Mouse (Mus musculus) MEL (cell line): ENCODE measurements around the gene Fhl5. TPM values are rescaled to one million over a fixed set of nuclear protein-coding genes. Genes with fewer than 3 reads are reported as not detected.

ENCODE experiments used
- DNase-seq: peaks from one replicate; pipeline ENCODE4 v3.0.0; 2011; ENCODE audit warnings: low read depth, low spot score
- H3K27ac ChIP-seq: 2 replicates; pipeline ENCODE4 v1.5.1; 2012; ENCODE audit warnings: low read depth, mild to moderate bottlenecking, control low read depth, low read length, moderate library complexity; ENCODE audit not compliant: control insufficient read depth
- H3K27me3 ChIP-seq, 2 experiments: fragments of 150-350 bp in 1 of 2; sonication (generic) in 1 of 2; 2 replicates each; pipeline ENCODE4 v1.6.1; 2012; ENCODE audit warnings: low read length in 2 of 2, mild to moderate bottlenecking in 2 of 2, improper control_type of control experiment in 1 of 2, moderate library complexity in 1 of 2; ENCODE audit not compliant: insufficient read depth in 2 of 2, control insufficient read depth in 1 of 2
- H3K36me3 ChIP-seq, 2 experiments: 2 replicates each; pipeline ENCODE4 v1.6.1; 2012 to 2014; ENCODE audit warnings: low read length in 2 of 2, improper control_type of control experiment in 1 of 2, inconsistent platforms in 1 of 2, mild to moderate bottlenecking in 1 of 2; ENCODE audit not compliant: insufficient read depth in 2 of 2, control insufficient read depth in 1 of 2
- H3K4me1 ChIP-seq, 2 experiments: fragments of 150-350 bp in 1 of 2; sonication (generic) in 1 of 2; 2 replicates each; pipeline ENCODE4 v1.6.1; 2012; ENCODE audit warnings: low read length in 2 of 2, improper control_type of control experiment in 1 of 2, mild to moderate bottlenecking in 1 of 2; ENCODE audit not compliant: insufficient read depth in 2 of 2, control insufficient read depth in 1 of 2
- H3K4me3 ChIP-seq, 2 experiments: fragments of 150-350 bp in 1 of 2; sonication (generic) in 1 of 2; 2 replicates each; pipeline ENCODE4 v1.5.1; 2012; ENCODE audit warnings: low read depth in 2 of 2, low read length in 2 of 2, mild to moderate bottlenecking in 2 of 2, moderate library complexity in 2 of 2, control low read depth in 1 of 2, improper control_type of control experiment in 1 of 2; ENCODE audit not compliant: control insufficient read depth in 1 of 2, insufficient read depth in 1 of 2
- H3K79me2 ChIP-seq: 2 replicates; pipeline ENCODE4 v1.6.1; 2012; ENCODE audit warnings: mild to moderate bottlenecking, low read length, moderate library complexity; ENCODE audit not compliant: control insufficient read depth, poor library complexity, insufficient read depth
- H3K9ac ChIP-seq: 2 replicates; pipeline ENCODE4 v1.6.1; 2012; ENCODE audit warnings: low read depth, mild to moderate bottlenecking, control low read depth, low read length, moderate library complexity; ENCODE audit not compliant: control insufficient read depth, poor library complexity, severe bottlenecking
- H3K9me3 ChIP-seq: fragments of 150-350 bp; sonication (generic); replicated peaks from 2 replicates; pipeline ENCODE4 v1.6.1; 2012; ENCODE audit warnings: mild to moderate bottlenecking, low read length, improper control_type of control experiment, moderate library complexity; ENCODE audit not compliant: insufficient read depth
- CHD1 ChIP-seq: IDR thresholded peaks from 2 replicates; pipeline ENCODE4 v1.6.1; 2012; ENCODE audit warnings: low read depth, mild to moderate bottlenecking, inconsistent platforms, low read length, improper control_type of control experiment
- CHD2 ChIP-seq: IDR thresholded peaks from 2 replicates; pipeline ENCODE4 v1.6.1; 2011; ENCODE audit warnings: low read length, improper control_type of control experiment
- CTCF ChIP-seq, 3 experiments: IDR thresholded peaks in 2 of 3; conservative IDR thresholded peaks in 1 of 3; 2 replicates each; pipeline ENCODE4 v1.5.1; 2011 to 2012; ENCODE audit warnings: low read length in 3 of 3, low read depth in 2 of 3, mild to moderate bottlenecking in 2 of 3, improper control_type of control experiment in 1 of 3, inconsistent platforms in 1 of 3, mixed read lengths in 1 of 3, moderate library complexity in 1 of 3; ENCODE audit not compliant: control insufficient read depth in 1 of 3, insufficient read depth in 1 of 3, poor library complexity in 1 of 3, severe bottlenecking in 1 of 3
- E2F4 ChIP-seq: IDR thresholded peaks from 2 replicates; pipeline ENCODE4 v1.6.1; 2011; ENCODE audit warnings: low read depth, low read length, improper control_type of control experiment, borderline replicate concordance
- ELF1 ChIP-seq: IDR thresholded peaks from 2 replicates; pipeline ENCODE4 v1.6.1; 2014; ENCODE audit warnings: low read depth, mild to moderate bottlenecking, inconsistent platforms, low read length, improper control_type of control experiment, moderate library complexity
- ETS1 ChIP-seq: IDR thresholded peaks from 2 replicates; pipeline ENCODE4 v1.6.1; 2012; ENCODE audit warnings: low read depth, mild to moderate bottlenecking, inconsistent platforms, low read length, improper control_type of control experiment, moderate library complexity
- GABPA ChIP-seq: IDR thresholded peaks from 2 replicates; pipeline ENCODE4 v1.6.1; 2012; ENCODE audit warnings: low read depth, mild to moderate bottlenecking, inconsistent platforms, low read length, improper control_type of control experiment, moderate library complexity
- HCFC1 ChIP-seq: IDR thresholded peaks from 2 replicates; pipeline ENCODE4 v1.6.1; 2012; ENCODE audit warnings: low read depth, mild to moderate bottlenecking, inconsistent platforms, low read length, improper control_type of control experiment, moderate library complexity
- JUND ChIP-seq: IDR thresholded peaks from 2 replicates; pipeline ENCODE4 v1.6.1; 2011; ENCODE audit warnings: low read depth, mild to moderate bottlenecking, improper control_type of control experiment, low read length
- KAT2A ChIP-seq: conservative IDR thresholded peaks from 2 replicates; pipeline ENCODE4 v1.6.1; 2012; ENCODE audit warnings: low read depth, low read length, improper control_type of control experiment, inconsistent platforms
- MAX ChIP-seq: IDR thresholded peaks from 2 replicates; pipeline ENCODE4 v1.6.1; 2011; ENCODE audit warnings: low read length, improper control_type of control experiment
- MAZ ChIP-seq: IDR thresholded peaks from 2 replicates; pipeline ENCODE4 v1.6.1; 2012; ENCODE audit warnings: low read depth, mild to moderate bottlenecking, inconsistent platforms, low read length, improper control_type of control experiment
- MXI1 ChIP-seq: IDR thresholded peaks from 2 replicates; pipeline ENCODE4 v1.6.1; 2011; ENCODE audit warnings: mild to moderate bottlenecking, low read depth, low read length, improper control_type of control experiment
- NRF1 ChIP-seq: IDR thresholded peaks from 2 replicates; pipeline ENCODE4 v1.6.1; 2014; ENCODE audit warnings: low read depth, mild to moderate bottlenecking, inconsistent platforms, low read length, improper control_type of control experiment, moderate library complexity; ENCODE audit not compliant: poor library complexity, insufficient read depth, severe bottlenecking
- POLR2AphosphoS2 ChIP-seq: IDR thresholded peaks from 2 replicates; pipeline ENCODE4 v1.6.1; 2011; ENCODE audit warnings: low read length, improper control_type of control experiment
- RCOR1 ChIP-seq: IDR thresholded peaks from 2 replicates; pipeline ENCODE4 v1.6.1; 2012; ENCODE audit warnings: low read depth, mild to moderate bottlenecking, inconsistent platforms, low read length, improper control_type of control experiment
- SMC3 ChIP-seq: IDR thresholded peaks from 2 replicates; pipeline ENCODE4 v1.6.1; 2011; ENCODE audit warnings: low read depth, low read length, improper control_type of control experiment
- TAL1 ChIP-seq: IDR thresholded peaks from 2 replicates; pipeline ENCODE4 v1.6.1; 2012; ENCODE audit warnings: mild to moderate bottlenecking, inconsistent platforms, low read length, moderate library complexity, mixed read lengths
- TCF12 ChIP-seq: IDR thresholded peaks from 2 replicates; pipeline ENCODE4 v1.6.1; 2014; ENCODE audit warnings: low read depth, mild to moderate bottlenecking, inconsistent platforms, low read length, improper control_type of control experiment, moderate library complexity
- UBTF ChIP-seq: IDR thresholded peaks from 2 replicates; pipeline ENCODE4 v1.6.1; 2012; ENCODE audit warnings: low read depth, mild to moderate bottlenecking, inconsistent platforms, low read length, improper control_type of control experiment, moderate library complexity, borderline replicate concordance; ENCODE audit not compliant: insufficient read depth
- USF1 ChIP-seq: IDR thresholded peaks from 2 replicates; pipeline ENCODE4 v1.6.1; 2014; ENCODE audit warnings: low read depth, mild to moderate bottlenecking, inconsistent platforms, low read length, improper control_type of control experiment, moderate library complexity
- ZC3H11A ChIP-seq: IDR thresholded peaks from 2 replicates; pipeline ENCODE4 v1.6.1; 2012; ENCODE audit warnings: low read depth, mild to moderate bottlenecking, inconsistent platforms, low read length, improper control_type of control experiment
- ZKSCAN1 ChIP-seq: IDR thresholded peaks from 2 replicates; pipeline ENCODE4 v1.6.1; 2012; ENCODE audit warnings: low read depth, mild to moderate bottlenecking, inconsistent platforms, low read length, improper control_type of control experiment, moderate library complexity
- ZMIZ1 ChIP-seq: IDR thresholded peaks from 2 replicates; pipeline ENCODE4 v1.6.1; 2012; ENCODE audit warnings: low read depth, mild to moderate bottlenecking, inconsistent platforms, low read length, improper control_type of control experiment, moderate library complexity
- polyA plus RNA-seq, 2 experiments: library from polyadenylated mRNA; stranded (reverse) in 1 of 2; unstranded in 1 of 2; fragments of >175 nt in 1 of 2; fragments of >200 nt in 1 of 2; gene quantifications; 2 replicates each; pipeline versions ENCODE4 v1.2.1 to v1.2.4; 2012; ENCODE audit warnings: low replicate concordance in 2 of 2, low read depth in 1 of 2; ENCODE audit not compliant: insufficient read length in 2 of 2, insufficient read depth in 1 of 2, missing spikeins in 1 of 2
- total RNA-seq: library from RNA; depleted of rRNA; stranded (reverse); fragments of 300-350 nt; gene quantifications from 2 replicates; pipeline ENCODE4 v1.2.3, GENCODE M21; 2012

The Fhl5 gene
- total and polyA plus RNA-seq, 3 experiments: not detected

GRCm38 (mm10) chr4:25281671-25282038, 39.0 kb upstream of the Fhl5 start, which contains the start of gene Ufl1 (continued):
- TF ChIP-seq TCF12 (peak; percentile 55; the same call in 1 of the 2 replicates), KAT2A (peak; percentile 70; the same call in 1 of the 2 replicates), JUND (no peak), ELF1 (peak; percentile 86), CHD1 (no peak), SMC3 (no peak), UBTF (no peak), CTCF (IDR thresholded peaks at IDR 0.05 in 2 of 3, conservative IDR thresholded peaks at IDR 0.05 in 1 of 3; ENCODE audit: control insufficient read depth in 1 of 3, insufficient read depth in 1 of 3, low read depth in 2 of 3, low read length in 3 of 3, poor library complexity in 1 of 3, severe bottlenecking in 1 of 3) (no peak), ZMIZ1 (peak; percentile 82; the same call in 1 of the 2 replicates), ZKSCAN1 (no peak), MAX (peak; percentile 68), MAZ (peak; percentile 71; the same call in 1 of the 2 replicates), CHD2 (no peak), POLR2AphosphoS2 (peak; percentile 82; the same call in 1 of the 2 replicates), GABPA (no peak), E2F4 (no peak), ZC3H11A (no peak), ETS1 (peak; percentile 71), TAL1 (no peak)
- TF ChIP-seq, all 39 proteins: peak for 21

GRCm38 (mm10) chr4:25280938-25281670, 38.4 kb upstream of the Fhl5 start:
- no peaks in the 10 kb centered on the region for H3K9me3 ChIP-seq
- TF ChIP-seq UBTF: 0 out of 2 replicates have a peak, but pooled peaks have one; percentile 62
- TF ChIP-seq HCFC1: no peak
- TF ChIP-seq RCOR1: no peak
- peak; percentile 24; the same call in 1 of the 2 replicates for TF ChIP-seq MXI1
- TF ChIP-seq MAZ: no peak; the same call in 1 of the 2 replicates
- TF ChIP-seq KAT2A: no peak
- no peak for TF ChIP-seq ZC3H11A
- TF ChIP-seq MAX: no peak
- TF ChIP-seq ETS1: no peak
- no peak for TF ChIP-seq E2F4
- peak in 2 of 3 experiments; percentile 7 to 20; a peak in 2 of 6 replicates for TF ChIP-seq CTCF (IDR thresholded peaks at IDR 0.05 in 2 of 3, conservative IDR thresholded peaks at IDR 0.05 in 1 of 3; ENCODE audit: control insufficient read depth in 1 of 3, insufficient read depth in 1 of 3, low read depth in 2 of 3, low read length in 3 of 3, poor library complexity in 1 of 3, severe bottlenecking in 1 of 3)
- TF ChIP-seq NRF1: no peak
- 0 out of 2 replicates have a peak, but pooled peaks have one; percentile 27 for TF ChIP-seq USF1
- TF ChIP-seq CHD1: no peak
- TF ChIP-seq, all 39 proteins: peak for 4
- Histone ChIP-seq H3K9ac (peak overlapping the region; percentile 94), H3K27me3 (no peaks in the 10 kb centered on the region), H3K36me3 (peaks cover 6 to 16% of the 10 kb centered on the region in 2 experiments), H3K4me3 (peak overlapping the region; percentile 88 to 89), H3K27ac (peak overlapping the region; percentile 80), H3K4me1 (no peaks in the 10 kb centered on the region; a peak in 1 of 4 replicates), H3K79me2 (peaks cover 3% of the 10 kb centered on the region; the same call in 1 of the 2 replicates)
- DNase-seq: peak; percentile 81
